Mouse (Mus musculus) gastrocnemius, postnatal 14 days (tissue): Measurements from ENCODE around the gene Nrxn2. TPM values are rescaled to one million over a fixed set of nuclear protein-coding genes. Genes with fewer than 3 reads are reported as not detected.

ENCODE experiments used
- DNase-seq: peaks from one replicate; pipeline ENCODE4 v3.0.0; 2021; ENCODE audit warnings: mixed read lengths
- intact Hi-C: fragments of 180-260 bp; cut with DNase I; formaldehyde crosslinking; loops from one replicate; pipeline ENCODE4 v1.15.1; 2025; ENCODE audit warnings: low total_unique reads
- total RNA-seq, 2 experiments: library from RNA; stranded (reverse); gene quantifications; 2 replicates each; pipeline ENCODE4 v1.2.3; 2021

Nrxn2 gene
- total RNA-seq, 2 experiments from 2014 or later = 1.5 to 2.9 TPM

DNA sequence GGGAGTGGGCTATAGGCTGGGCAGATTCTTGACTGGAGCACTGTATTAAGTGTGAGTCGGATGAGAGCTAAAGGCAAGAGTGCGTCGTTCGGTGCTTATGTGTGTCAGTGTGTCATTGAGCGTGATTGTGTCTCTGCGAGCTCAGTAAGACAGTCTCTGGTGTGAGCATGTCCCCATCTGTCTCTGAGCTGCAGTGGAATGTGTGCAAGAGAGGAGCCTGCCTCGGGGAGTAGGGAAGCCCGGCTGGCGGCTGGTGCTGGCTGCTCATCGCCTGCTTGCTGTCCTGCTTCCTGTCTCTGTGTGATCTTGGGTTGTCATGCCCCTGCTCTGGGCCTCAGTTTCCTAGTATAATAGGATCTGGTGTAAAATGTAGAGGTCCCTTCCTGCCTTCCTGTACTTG is 24.5 kb downstream of the Nrxn2 start:
- no peak for DNase-seq

GRCm38 (mm10) chr19:6445761-6446423 is 27.4 kb downstream of the Nrxn2 start:
- intact Hi-C loops = no loop called here
- no peak for DNase-seq

More for the DNA sequence above, 24.5 kb downstream of the Nrxn2 start:
- intact Hi-C loops = no loop called here

- no peak for DNase-seq
- intact Hi-C loops = no loop called here
These were observed 28.4 kb downstream of the Nrxn2 start for GRCm38 (mm10) chr19:6446736-6447437.

GRCm38 (mm10) chr19:6448752-6449151 is 30.2 kb downstream of the Nrxn2 start:
- DNase-seq = no peak
- intact Hi-C loops = no loop called here

DNA sequence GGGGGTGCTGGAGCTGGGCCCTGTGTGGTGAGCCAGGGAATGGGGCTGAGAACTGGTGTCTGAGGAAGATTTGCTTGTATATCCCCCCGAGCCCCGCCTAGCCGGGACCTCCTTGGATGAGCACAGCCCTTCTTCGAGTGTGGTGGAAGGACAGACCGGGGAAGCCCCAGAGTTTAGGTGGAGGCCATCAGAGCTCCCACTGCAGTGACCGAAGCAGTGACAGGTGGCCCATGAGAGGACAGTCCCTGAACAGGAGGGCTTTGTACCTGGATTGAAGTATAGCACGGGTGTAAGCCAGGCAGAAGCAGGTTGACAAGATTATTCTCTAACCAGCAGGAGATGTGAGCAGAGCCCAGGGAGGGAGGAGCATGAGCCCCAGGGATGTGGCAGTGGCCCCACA is 31.3 kb downstream of the Nrxn2 start:
- intact Hi-C loops = loop anchor here (5.0 kb wide), 1 partner anchor 33 kb away; the partner anchor contains the start of gene Nrxn2
- DNase-seq = no peak

DNA sequence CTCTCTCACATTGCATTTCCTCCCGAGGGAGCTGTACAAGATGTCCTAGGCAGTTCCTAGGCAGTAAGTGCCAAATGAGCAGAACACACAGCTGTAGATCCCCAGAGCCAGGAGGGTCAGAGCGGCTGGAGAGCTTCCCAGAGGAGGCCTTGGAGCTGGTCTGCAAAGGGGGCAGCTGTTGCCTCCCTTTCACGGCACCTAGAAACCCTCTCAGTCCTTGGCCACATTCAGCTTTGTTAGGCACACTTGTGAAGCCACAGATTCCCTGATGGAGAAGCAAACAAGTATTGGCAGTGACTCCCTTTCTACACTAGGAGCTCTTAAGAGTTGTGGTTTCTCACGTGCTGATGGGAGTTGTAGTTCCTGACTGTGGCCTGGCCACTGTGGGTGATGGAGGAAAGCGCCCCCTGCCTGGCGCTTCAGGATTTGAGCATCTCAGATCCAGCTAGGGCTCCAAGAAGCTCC is 33.5 kb downstream of the Nrxn2 start:
- intact Hi-C loops = loop anchor here (5.0 kb wide), 1 partner anchor 35 kb away; the partner anchor contains the start of gene Nrxn2
- peak; percentile 83 for DNase-seq

- intact Hi-C loops = loop anchor here (5.0 kb wide), 1 partner anchor 35 kb away; the partner anchor contains the start of gene Nrxn2
These were observed 34.3 kb downstream of the Nrxn2 start for GRCm38 (mm10) chr19:6452672-6453310.

GRCm38 (mm10) chr19:6453349-6453748 is 34.8 kb downstream of the Nrxn2 start:
- intact Hi-C loops = loop anchor here (5.0 kb wide), 1 partner anchor 36 kb away; the partner anchor contains the start of gene Nrxn2

More at GRCm38 (mm10) chr19:6452672-6453310, 34.3 kb downstream of the Nrxn2 start:
- no peak for DNase-seq

DNA sequence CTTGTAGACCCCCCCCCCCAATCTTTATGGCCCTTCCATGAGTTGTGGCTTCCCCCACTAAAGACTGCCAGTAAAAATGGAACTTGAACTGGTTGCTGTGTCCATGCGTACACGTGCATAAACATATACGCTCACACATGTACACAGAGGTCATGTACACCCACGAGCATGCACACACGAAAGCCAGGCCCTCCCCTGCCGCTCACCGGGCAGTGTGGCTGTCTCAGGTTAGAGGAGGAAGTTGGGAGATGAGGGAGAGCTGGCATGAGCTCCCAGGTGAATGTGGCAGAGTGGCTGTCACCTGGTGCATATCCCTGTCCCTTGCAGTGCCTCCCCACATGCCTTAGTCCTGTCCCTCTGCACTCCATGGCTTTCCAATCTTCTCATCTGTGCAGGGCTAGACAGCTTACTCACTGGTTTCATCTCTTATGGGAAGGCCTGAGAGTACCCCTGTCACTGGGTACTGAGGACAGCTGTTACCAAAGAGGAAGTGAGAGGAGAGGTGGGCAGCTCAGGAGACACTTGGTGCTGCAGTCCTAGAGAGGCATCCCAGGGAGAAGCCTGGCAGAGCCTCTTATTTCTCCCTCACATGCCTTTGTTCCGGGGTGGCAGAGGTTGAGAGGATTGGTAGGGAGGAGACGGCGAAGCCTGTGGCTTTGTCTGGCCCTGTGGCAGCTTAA is 35.6 kb downstream of the Nrxn2 start:
- intact Hi-C loops = loop anchor here (5.0 kb wide), 1 partner anchor 37 kb away; the partner anchor contains the start of gene Nrxn2

More at GRCm38 (mm10) chr19:6453349-6453748, 34.8 kb downstream of the Nrxn2 start:
- peak; percentile 89 for DNase-seq

GRCm38 (mm10) chr19:6459504-6459903 is 41.0 kb downstream of the Nrxn2 start:
- intact Hi-C loops = no loop called here
- DNase-seq = no peak

More for the DNA sequence above, 35.6 kb downstream of the Nrxn2 start:
- DNase-seq = no peak

DNA sequence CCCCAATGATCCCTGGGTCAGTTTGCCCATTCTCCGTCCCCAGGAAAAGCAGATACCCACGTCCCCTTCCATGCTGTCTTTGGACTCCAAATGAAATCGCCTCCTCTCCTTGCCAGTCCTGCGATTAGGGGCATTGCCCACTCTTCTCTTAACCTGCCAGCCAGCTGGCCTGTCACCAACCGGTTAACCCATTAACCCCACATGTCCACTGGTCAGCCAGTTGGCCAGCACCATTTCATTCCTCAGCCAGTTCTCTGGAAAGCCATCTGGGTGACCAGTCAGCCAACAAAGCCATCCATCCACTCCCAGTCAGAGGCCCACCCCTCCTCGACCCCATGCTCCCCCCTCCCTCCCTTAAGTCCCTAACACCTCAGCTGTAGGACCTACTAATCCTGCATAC is 44.3 kb downstream of the Nrxn2 start:
- no peak for DNase-seq
- intact Hi-C loops = no loop called here

DNA sequence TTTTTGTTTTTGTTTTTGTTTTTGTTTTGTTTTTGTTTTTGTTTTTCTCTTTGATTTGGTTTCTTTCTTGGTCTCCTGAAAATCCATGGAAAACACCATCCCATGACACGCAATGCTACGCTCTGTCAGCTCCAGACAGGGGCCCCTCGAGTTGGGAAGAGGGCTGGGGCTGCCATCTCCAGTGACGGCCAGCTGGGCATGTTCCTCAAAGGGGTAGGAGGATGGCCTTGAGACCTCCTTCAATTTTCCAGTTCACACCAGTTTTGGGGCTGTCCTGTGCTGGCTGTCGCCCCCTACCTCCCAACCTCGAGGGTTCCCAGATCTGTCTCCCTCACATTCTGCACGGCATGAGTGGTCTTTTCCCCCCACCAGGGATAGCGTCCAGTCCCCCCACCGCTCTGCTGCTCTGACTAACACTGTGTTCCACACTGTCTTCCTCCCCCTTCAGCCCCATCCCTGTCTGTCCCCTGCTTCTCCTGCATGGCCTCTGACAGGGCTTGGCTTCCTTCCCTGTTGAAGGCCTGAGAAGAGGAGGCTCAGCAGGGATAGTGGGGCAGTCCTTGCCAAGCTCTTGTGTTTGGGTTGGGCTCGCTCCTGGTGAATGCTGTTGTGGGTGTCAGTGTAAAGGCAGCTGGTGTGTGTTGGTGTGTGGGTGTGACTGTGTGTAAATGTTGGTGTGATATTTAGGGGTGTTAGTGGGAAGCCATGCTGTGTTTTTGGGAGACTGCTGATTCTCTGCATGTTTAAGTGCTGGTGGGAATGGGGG is 46.0 kb downstream of the Nrxn2 start:
- intact Hi-C loops = no loop called here
- no peak for DNase-seq

- no peak for DNase-seq
- intact Hi-C loops = no loop called here
These were observed 46.6 kb downstream of the Nrxn2 start for GRCm38 (mm10) chr19:6465090-6465489.

DNA sequence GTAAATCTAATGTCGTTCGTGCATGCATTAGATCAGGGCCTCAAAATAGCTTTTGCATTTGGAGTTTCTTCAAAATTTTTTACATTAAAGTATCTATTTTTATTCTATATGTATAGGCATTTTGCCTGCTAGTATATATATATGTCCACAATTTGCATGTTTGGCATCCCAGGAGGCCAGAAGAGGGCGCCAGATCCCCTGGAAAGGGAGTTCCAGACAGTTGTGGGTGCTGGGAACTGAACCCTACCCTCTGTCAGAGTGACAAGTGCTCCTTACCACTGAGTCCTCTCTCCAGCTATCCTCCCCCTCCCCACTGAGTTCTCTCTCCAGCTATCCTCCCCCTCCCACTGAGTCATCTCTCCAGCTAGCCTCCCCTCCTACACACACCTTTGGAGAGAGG is 48.4 kb downstream of the Nrxn2 start:
- intact Hi-C loops = no loop called here

DNA sequence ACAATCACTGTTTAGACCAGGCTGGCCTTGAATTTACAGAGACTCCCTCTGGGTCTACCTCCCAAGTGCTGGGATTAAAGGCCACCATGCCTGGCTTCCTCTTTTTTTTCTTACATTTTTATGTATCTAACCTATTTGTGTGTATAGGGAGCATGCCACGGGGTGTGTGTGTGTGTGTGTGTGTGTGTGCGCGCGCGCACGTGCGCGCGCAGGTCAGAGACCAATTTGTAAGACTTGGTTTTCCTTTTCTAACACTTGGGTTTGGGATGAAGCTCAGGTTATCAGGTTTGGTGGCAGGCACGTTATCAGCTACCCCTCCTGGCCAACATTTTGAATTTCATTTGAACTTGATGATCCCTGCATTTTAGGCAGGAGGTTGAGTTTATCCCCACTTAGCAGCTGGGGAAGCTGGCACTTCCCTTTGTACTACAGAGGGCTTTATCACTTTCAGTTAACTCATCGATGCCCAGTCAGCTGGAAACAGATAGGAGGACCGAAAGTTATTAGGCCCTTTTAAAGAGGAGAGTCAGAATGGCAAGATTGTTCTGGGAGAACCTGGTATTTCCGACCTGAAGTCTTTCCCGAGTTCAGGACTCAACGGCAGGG is 48.9 kb downstream of the Nrxn2 start:
- DNase-seq = no peak
- intact Hi-C loops = no loop called here

More for the DNA sequence above, 48.4 kb downstream of the Nrxn2 start:
- DNase-seq = no peak

DNA sequence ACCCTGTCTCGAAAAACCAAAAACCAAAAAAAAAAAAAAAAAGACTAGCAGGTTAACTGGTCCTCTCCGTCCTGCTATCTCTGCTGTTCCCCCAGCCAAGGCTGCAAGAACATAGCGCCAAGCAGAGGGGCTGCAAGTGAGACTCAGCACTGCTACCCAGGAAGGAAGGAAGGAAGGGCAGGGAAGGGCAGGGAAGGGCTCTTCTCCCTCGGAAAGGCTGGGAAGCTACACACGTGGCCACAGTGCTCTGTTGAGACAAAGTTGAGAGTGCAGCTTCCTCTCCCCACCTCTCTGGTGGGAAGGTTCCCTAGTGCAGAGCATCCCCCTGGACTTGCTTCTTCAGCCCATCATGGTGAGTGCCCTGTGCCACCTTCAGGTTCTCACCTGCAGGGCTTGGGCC is 53.1 kb downstream of the Nrxn2 start:
- intact Hi-C loops = no loop called here
- DNase-seq = no peak

- intact Hi-C loops = no loop called here
- DNase-seq = no peak
These were observed 54.3 kb downstream of the Nrxn2 start for GRCm38 (mm10) chr19:6472821-6473220.

DNA sequence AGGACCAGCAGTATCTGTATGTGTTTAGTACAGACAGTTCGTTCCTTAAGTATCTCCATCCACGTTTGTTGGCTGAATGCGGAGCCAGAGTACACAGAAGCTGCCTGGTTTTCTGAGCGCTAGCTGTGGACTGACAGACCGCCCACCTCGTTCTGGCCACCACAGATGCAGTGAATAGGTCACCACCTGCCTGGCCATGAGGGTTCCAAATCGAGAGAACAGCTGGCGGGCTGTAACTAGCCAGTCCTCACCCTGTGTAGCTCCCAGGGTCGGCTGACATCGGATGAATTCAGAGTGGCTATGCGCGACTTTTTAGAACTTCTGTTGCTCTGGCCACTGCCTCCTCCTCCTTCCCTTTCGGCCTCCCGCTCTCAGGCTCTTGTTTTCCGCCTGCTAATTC is 56.2 kb downstream of the Nrxn2 start:
- no peak for DNase-seq
- intact Hi-C loops = no loop called here
